Mouse (Mus musculus): ENCODE measurements at regions not wholly inside any gene's neighbourhood (a gene's known extent, or its start where the extent isn't known, plus 50 kb on each side); places are given as distances from the start of the nearest gene placed in this dataset.

DNA sequence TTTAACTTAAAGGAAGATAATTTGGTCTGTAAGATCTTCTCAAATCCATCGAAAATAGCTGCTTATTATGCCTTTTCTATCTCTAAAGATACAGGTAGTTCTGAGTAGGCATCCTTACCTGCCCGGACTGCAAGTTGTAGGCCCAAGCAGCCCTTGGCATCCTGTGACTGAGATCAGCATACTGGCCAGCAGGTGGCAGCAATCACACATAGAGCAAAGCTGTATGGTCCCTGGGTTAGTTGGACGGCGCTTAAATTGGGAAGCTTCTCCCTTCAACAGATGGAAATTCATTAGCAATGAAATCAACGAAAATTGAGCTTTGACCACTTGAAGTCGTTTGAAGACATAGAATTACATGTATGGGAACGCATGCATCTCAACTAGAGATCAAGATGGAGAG lies 61.0 kb downstream of the Ccng2 start:
- DNase-seq (ENCODE audit: low spot score) = peak; percentile 68

GRCm38 (mm10) chr5:93330851-93331250 lies 63.8 kb downstream of the Ccng2 start:
- DNase-seq (ENCODE audit: low spot score) = no peak

DNA sequence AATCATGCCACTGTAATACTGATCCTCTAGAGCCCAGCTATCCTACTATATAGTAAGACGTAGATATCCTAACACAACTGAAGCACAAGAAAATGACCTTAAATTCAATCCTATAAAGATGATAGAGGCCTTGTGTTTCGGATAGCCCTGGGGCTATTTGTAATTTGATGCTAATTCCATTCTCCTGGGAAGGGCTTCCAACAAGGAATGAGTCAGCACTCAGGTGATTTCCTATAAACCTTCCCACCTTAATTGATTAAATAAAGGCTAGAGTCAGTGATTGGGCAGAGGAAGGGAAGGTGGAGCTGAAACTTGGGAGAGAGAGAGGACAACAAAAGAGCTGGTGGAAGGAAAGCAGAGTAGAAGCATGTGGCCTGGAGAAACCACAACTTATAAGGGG lies 86.0 kb downstream of the Ccng2 start:
- no peak for DNase-seq (ENCODE audit: low spot score)

All from layer of hippocampus, adult 9-10 months (tissue).